Mouse (Mus musculus) hindbrain, embryonic 12.5 days (tissue): ENCODE measurements around the gene Hes6. TPM values are rescaled to one million over a fixed set of nuclear protein-coding genes. Genes with fewer than 3 reads are reported as not detected.

ENCODE experiments used
- polyA plus RNA-seq: library from polyadenylated mRNA; unstranded; fragments of >200 nt; fragmentation: Nextera tagmentation; extraction: Ambion mirVana; gene quantifications from 2 replicates; pipeline ENCODE4 v1.2.1, GENCODE M21; 2016

Hes6 gene
- polyA plus RNA-seq, 1 experiment from 2014 or later: 304 TPM

Other genes starting within 250 kb of the Hes6 start
- gene Ramp1, start 234.2 kb downstream of the Hes6 start, polyA plus RNA-seq: 0.91 and 1.1 TPM in 2 replicates
- gene Ube2f, start 163.7 kb downstream of the Hes6 start, polyA plus RNA-seq: 67.5 and 71.8 TPM in 2 replicates
- gene Scly, start 115.7 kb downstream of the Hes6 start, polyA plus RNA-seq: 13.1 and 14.0 TPM in 2 replicates
- gene Espnl, start 92.0 kb downstream of the Hes6 start, polyA plus RNA-seq: 0.17 and 0.18 TPM in 2 replicates
- gene Klhl30, start 63.0 kb downstream of the Hes6 start, polyA plus RNA-seq: 0.41 and 0.59 TPM in 2 replicates
- 0.49 and 0.90 TPM in 2 replicates for gene Erfe, start 47.6 kb downstream of the Hes6 start, polyA plus RNA-seq
- gene Ilkap, start 15.2 kb downstream of the Hes6 start, polyA plus RNA-seq: 147 and 148 TPM in 2 replicates
- 3.6 and 3.8 TPM in 2 replicates for gene Per2, start 45.3 kb upstream of the Hes6 start, polyA plus RNA-seq
- 12.9 and 13.0 TPM in 2 replicates for gene Traf3ip1, start 80.6 kb upstream of the Hes6 start, polyA plus RNA-seq
- 14.8 and 17.7 TPM in 2 replicates for gene Asb1, start 126.5 kb upstream of the Hes6 start, polyA plus RNA-seq